In the genomic region with DNA sequence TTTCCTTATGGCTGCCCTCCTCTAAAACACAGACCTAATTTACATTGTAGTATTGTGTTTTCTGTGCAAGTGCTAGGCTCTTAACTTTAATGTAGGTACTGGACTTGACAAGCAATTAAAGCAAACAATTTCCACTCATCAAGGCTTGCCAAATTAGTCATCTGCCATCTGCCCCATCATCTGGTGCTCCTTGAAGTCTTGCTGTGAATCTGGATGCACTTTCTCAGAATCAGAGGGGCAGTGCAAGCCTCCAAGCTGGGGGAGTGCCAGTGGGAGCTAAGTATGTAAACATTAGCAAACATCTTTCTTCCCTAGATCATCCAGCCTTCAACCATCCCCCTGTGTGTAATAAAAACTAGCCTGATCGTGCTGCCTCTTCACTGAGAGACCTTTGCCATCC, we compare ENCODE assay signal across 10 mouse cellular contexts.
DNase-seq lines count a peak whose midpoint lies in the region; ATAC-seq lines count a peak whose summit lies in the region.
"Had no signal": no experiment of that assay in that cellular context is flagged by ENCODE, and none has a peak within 500 bp of the region (broad histone marks: within the 10 kb centered on the region; RNA-seq: fewer than 3 reads in every experiment).

No protein-coding gene starts in this region.

- H3K27me3 ChIP-seq in midbrain, embryonic 11.5 days (ENCODE audit: control insufficient read depth, insufficient read depth, low read length), result no peaks in the 10 kb centered on the region
- no peaks in the 10 kb centered on the region for H3K27me3 ChIP-seq in midbrain, embryonic 16.5 days (ENCODE audit: control insufficient read depth, insufficient read depth, low read depth, low read length)
- H3K27me3 ChIP-seq in hindbrain, embryonic 15.5 days, result no peaks in the 10 kb centered on the region
- H3K27me3 ChIP-seq: lung, embryonic 15.5 days had no signal

- peak; percentile 79 for DNase-seq in midbrain, embryonic 11.5 days (ENCODE audit: low spot score, missing footprints)
- peak; percentile 97 to 98 for DNase-seq in cerebellum, postnatal 10 days
- peak; percentile 6 for DNase-seq in right cerebral cortex, postnatal 25 days
- no peak for DNase-seq in B cell, adult 2 months
- DNase-seq in urinary bladder, postnatal 4 days (ENCODE audit: low spot score in 2 of 2), result no peak

- H3K4me2 ChIP-seq in midbrain, embryonic 11.5 days, result no peak overlapping the region
- no peak overlapping the region for H3K4me2 ChIP-seq in midbrain, embryonic 16.5 days (ENCODE audit: low read length)
- no peak overlapping the region for H3K4me2 ChIP-seq in hindbrain, embryonic 15.5 days
- H3K4me2 ChIP-seq: lung, embryonic 15.5 days had no signal

- WGBS in midbrain, embryonic 11.5 days, result 53% methylated on average over 1 of the region's 1 CpGs
- 19% methylated on average over 1 of the region's 1 CpGs for WGBS in midbrain, embryonic 16.5 days
- WGBS in hindbrain, embryonic 15.5 days, result 20% methylated on average over 1 of the region's 1 CpGs

- no peaks in the 10 kb centered on the region for H3K36me3 ChIP-seq in midbrain, embryonic 11.5 days (ENCODE audit: control insufficient read depth, insufficient read depth, low read length)
- no peaks in the 10 kb centered on the region for H3K36me3 ChIP-seq in midbrain, embryonic 16.5 days (ENCODE audit: control insufficient read depth, insufficient read depth, low read length)
- H3K36me3 ChIP-seq in hindbrain, embryonic 15.5 days, result no peaks in the 10 kb centered on the region
- H3K36me3 ChIP-seq: G1E; lung, embryonic 15.5 days had no signal

- H3K4me1 ChIP-seq in midbrain, embryonic 11.5 days (ENCODE audit: control insufficient read depth, insufficient read depth, low read length), result no peaks in the 10 kb centered on the region
- peaks cover 3% of the 10 kb centered on the region; the same call in 1 of the 2 replicates for H3K4me1 ChIP-seq in midbrain, embryonic 16.5 days (ENCODE audit: control insufficient read depth, insufficient read depth, low read length)
- H3K4me1 ChIP-seq in hindbrain, embryonic 15.5 days (replicated peaks), result peaks cover 3% of the 10 kb centered on the region; the same call in 1 of the 2 replicates
- H3K4me1 ChIP-seq: lung, embryonic 15.5 days had no signal

- H3K4me3 ChIP-seq in midbrain, embryonic 11.5 days (ENCODE audit: low read depth, low read length), result no peak overlapping the region
- H3K4me3 ChIP-seq in midbrain, embryonic 16.5 days (ENCODE audit: low read depth, low read length), result no peak overlapping the region
- no peak overlapping the region for H3K4me3 ChIP-seq in hindbrain, embryonic 15.5 days
- H3K4me3 ChIP-seq: lung, embryonic 15.5 days had no signal

- H3K9me3 ChIP-seq in midbrain, embryonic 11.5 days (ENCODE audit: control insufficient read depth, low read length), result no peaks in the 10 kb centered on the region
- no peaks in the 10 kb centered on the region for H3K9me3 ChIP-seq in midbrain, embryonic 16.5 days (replicated peaks; ENCODE audit: control insufficient read depth, low read length, poor library complexity, severe bottlenecking)
- no peaks in the 10 kb centered on the region for H3K9me3 ChIP-seq in hindbrain, embryonic 15.5 days
- H3K9me3 ChIP-seq: G1E; lung, embryonic 15.5 days had no signal

- ATAC-seq in midbrain, embryonic 11.5 days (ENCODE audit: low FRiP score), result 0 out of 2 replicates have a peak, but pooled peaks have one; percentile 48
- no peak for ATAC-seq in midbrain, embryonic 16.5 days
- ATAC-seq in hindbrain, embryonic 15.5 days (ENCODE audit: low FRiP score, low read depth), result peak; percentile 84

- no peak overlapping the region for H3K27ac ChIP-seq in midbrain, embryonic 11.5 days (ENCODE audit: low read depth, low read length)
- H3K27ac ChIP-seq in midbrain, embryonic 16.5 days (ENCODE audit: low read length), result no peak overlapping the region
- no peak overlapping the region for H3K27ac ChIP-seq in hindbrain, embryonic 15.5 days (replicated peaks)
- H3K27ac ChIP-seq: lung, embryonic 15.5 days; stomach, postnatal 0 days had no signal

- H3K9ac ChIP-seq in midbrain, embryonic 11.5 days (ENCODE audit: low read length), result no peak overlapping the region
- no peak overlapping the region for H3K9ac ChIP-seq in midbrain, embryonic 16.5 days (ENCODE audit: low read depth, low read length)
- no peak overlapping the region for H3K9ac ChIP-seq in hindbrain, embryonic 15.5 days
- H3K9ac ChIP-seq: lung, embryonic 15.5 days had no signal

Comparison
In these comparisons a context has a peak if more than half of its experiments do, and no peak if none do; other contexts are left out.
1. DNase-seq: peak in midbrain, embryonic 11.5 days (single experiment), cerebellum, postnatal 10 days (2 of 2) and right cerebral cortex, postnatal 25 days (single experiment); none in B cell, adult 2 months (0 of 2) and urinary bladder, postnatal 4 days (0 of 2).